Mouse (Mus musculus) midbrain, postnatal 0 days (tissue): ENCODE data around the gene Rbm33. TPM values are rescaled to one million over a fixed set of nuclear protein-coding genes. Genes with fewer than 3 reads are reported as not detected.

Source experiments
- ATAC-seq: fragments of 200-750 bp; cut with Nextera tagmentation; 2 replicates; pipeline ENCODE4 v1.8.0; 2017; ENCODE audit warnings: moderate number of reproducible peaks, mild to moderate bottlenecking, moderate TSS enrichment, moderate library complexity; ENCODE audit not compliant: low FRiP score
- DNase-seq: peaks from one replicate; pipeline ENCODE4 v3.0.0-alpha.2; 2015; ENCODE audit warnings: low spot score
- H3K27ac ChIP-seq: fragments of 300-500 bp; sonication (generic); 2 replicates; pipeline ENCODE4 v1.5.1; 2014; ENCODE audit warnings: low read depth, mild to moderate bottlenecking, low read length, mixed read lengths
- H3K27me3 ChIP-seq: fragments of 300-500 bp; sonication (generic); 2 replicates; pipeline ENCODE4 v1.6.1; 2014; ENCODE audit warnings: low read length, control low read depth, mixed read lengths; ENCODE audit not compliant: insufficient read depth
- H3K36me3 ChIP-seq: fragments of 300-500 bp; sonication (generic); 2 replicates; pipeline ENCODE4 v1.6.1; 2014; ENCODE audit warnings: low read length, control low read depth, mixed read lengths; ENCODE audit not compliant: insufficient read depth
- H3K4me1 ChIP-seq: fragments of 300-500 bp; sonication (generic); 2 replicates; pipeline ENCODE4 v1.6.1; 2014; ENCODE audit warnings: mild to moderate bottlenecking, control low read depth, antibody characterized with exemption, low read length, mixed read lengths; ENCODE audit not compliant: insufficient read depth
- H3K4me2 ChIP-seq: fragments of 300-500 bp; sonication (generic); 2 replicates; pipeline ENCODE4 v1.6.1; 2014; ENCODE audit warnings: low read depth, mild to moderate bottlenecking, low read length, mixed read lengths; ENCODE audit not compliant: poor library complexity, severe bottlenecking
- H3K4me3 ChIP-seq: fragments of 300-500 bp; sonication (generic); 2 replicates; pipeline ENCODE4 v1.5.1; 2014; ENCODE audit warnings: low read depth, mild to moderate bottlenecking, low read length, moderate library complexity
- H3K9ac ChIP-seq: fragments of 300-500 bp; sonication (generic); replicated peaks from 2 replicates; pipeline ENCODE4 v1.6.1; 2014; ENCODE audit warnings: mild to moderate bottlenecking, low read length, moderate library complexity, mixed read lengths; ENCODE audit not compliant: poor library complexity, severe bottlenecking
- H3K9me3 ChIP-seq: fragments of 300-500 bp; sonication (generic); 2 replicates; pipeline ENCODE4 v1.6.1; 2016; ENCODE audit warnings: low read length, control low read depth
- CTCF ChIP-seq: IDR thresholded peaks from 2 replicates; pipeline ENCODE4 v1.5.1; 2016; ENCODE audit warnings: antibody characterized with exemption, mild to moderate bottlenecking
- WGBS: fragments of 180-500 bp; shearing (Covaris S2); extraction: QIAGEN DNeasy Blood & Tissue Kit; methylation state at CpG from one replicate; pipeline ENCODE4 v1.1.7; 2014; 5-methylcytosine and 5-hydroxymethylcytosine counted together
- polyA plus RNA-seq: library from polyadenylated mRNA; unstranded; fragments of >200 nt; fragmentation: Nextera tagmentation; extraction: Ambion mirVana; gene quantifications from 2 replicates; pipeline ENCODE4 v1.2.1, GENCODE M21; 2015
- total RNA-seq: library from RNA; depleted of rRNA; stranded (reverse); fragments of >200 nt; gene quantifications from 2 replicates; pipeline ENCODE4 v1.2.3, GENCODE M21; 2014

Gene Rbm33
- total and polyA plus RNA-seq, 2 experiments from 2014 or later = 13.8 to 31.6 TPM

DNA sequence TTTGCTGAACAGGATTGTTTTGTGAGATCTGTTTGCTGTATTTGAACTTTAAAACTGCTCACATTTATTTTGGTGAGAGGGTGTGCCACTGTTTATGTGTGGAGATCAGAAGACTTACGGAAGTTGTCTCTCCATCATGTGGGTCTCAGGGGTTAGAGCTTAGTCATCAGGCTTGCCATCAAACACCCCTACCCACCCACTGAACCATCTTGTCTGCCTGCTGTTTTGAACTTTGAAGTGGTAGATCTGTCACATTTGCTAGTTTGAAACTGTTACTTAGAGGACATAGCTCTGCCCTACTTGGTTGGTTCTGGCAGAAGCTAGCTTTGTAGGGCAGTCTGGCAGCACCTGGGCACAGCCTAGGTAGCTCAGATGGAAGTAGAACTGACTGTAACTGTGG, 85.8 kb downstream of the Rbm33 start:
- H3K4me1 ChIP-seq = peaks cover 4% of the 10 kb centered on the region; the same call in 1 of the 2 replicates
- H3K4me2 ChIP-seq = no peak overlapping the region
- no peak for TF ChIP-seq CTCF
- H3K36me3 ChIP-seq = peaks cover 3% of the 10 kb centered on the region; the same call in 1 of the 2 replicates
- H3K27ac ChIP-seq = no peak overlapping the region
- WGBS = 87% methylated on average over 1 of the region's 1 CpGs
- H3K27me3 ChIP-seq = no peaks in the 10 kb centered on the region
- H3K9me3 ChIP-seq = no peaks in the 10 kb centered on the region
- DNase-seq = no peak
- H3K9ac ChIP-seq = no peak overlapping the region
- no peak overlapping the region for H3K4me3 ChIP-seq
- no peak for ATAC-seq

DNA sequence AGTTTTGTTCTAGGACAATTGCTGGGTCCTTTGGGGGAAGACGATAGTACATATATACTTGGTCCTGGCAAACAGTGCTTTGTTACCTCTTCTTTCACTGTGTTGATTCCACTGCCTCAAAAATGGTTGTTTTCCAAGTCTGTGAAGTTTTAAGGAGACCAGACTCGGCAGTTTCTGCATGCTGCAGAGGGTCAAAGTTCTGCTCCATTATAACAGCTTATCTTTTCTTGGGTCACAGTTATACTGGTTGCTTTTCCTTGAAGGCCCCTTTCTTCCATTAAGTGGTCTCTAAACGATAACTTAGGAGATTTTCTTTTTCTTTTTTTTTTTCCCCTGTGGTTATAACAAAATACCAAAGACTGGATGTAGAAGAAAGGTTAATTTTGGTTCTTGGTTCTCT, 89.7 kb downstream of the Rbm33 start:
- DNase-seq (no peak), ATAC-seq (no peak)
- H3K9me3 ChIP-seq = no peaks in the 10 kb centered on the region
- H3K4me3 ChIP-seq = no peak overlapping the region
- H3K27me3 ChIP-seq = no peaks in the 10 kb centered on the region
- no peak for TF ChIP-seq CTCF
- H3K36me3 ChIP-seq = peaks cover 16% of the 10 kb centered on the region
- H3K9ac ChIP-seq = no peak overlapping the region
- H3K4me2 ChIP-seq = no peak overlapping the region
- 90% methylated on average over 3 of the region's 3 CpGs for WGBS
- H3K27ac ChIP-seq = no peak overlapping the region
- peaks cover 4% of the 10 kb centered on the region; the same call in 1 of the 2 replicates for H3K4me1 ChIP-seq

DNA sequence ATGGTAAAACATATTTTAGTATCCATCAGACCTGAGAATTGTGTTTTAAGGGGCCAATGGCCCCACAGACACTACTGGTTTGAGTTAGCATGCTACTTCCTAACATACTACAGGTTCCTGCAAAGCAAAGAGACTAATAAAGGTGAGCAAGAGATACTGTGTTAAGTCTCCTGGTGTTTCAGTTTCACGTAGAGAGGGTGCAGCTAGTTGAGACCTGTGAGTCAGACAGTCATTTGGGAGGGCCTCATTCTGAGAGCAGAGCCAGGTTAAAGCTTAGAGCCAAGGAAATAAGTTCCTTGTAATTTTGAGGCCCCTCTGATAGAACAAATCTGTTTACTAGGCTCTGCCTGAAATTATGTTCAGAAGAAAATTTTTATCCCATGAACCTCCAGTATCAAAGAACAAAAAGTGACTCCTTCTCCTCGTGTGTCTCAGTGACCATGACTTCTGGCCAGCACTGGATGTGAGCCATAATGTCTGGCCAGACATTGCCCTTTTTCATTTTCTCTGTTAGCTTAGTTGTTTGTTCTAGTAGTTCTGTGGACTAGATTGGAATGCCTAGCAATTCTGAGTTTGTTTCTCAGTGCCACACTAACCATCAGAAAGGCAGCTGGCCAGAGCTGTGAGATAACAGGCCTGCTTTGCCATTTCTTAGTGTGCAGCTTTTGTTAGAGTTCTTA, 95.2 kb downstream of the Rbm33 start:
- no peak overlapping the region for H3K4me3 ChIP-seq
- WGBS = 84% methylated on average over 2 of the region's 2 CpGs

GRCm38 (mm10) chr5:28413533-28413932, 96.6 kb downstream of the Rbm33 start:
- Histone ChIP-seq H3K4me1 (no peaks in the 10 kb centered on the region), H3K27ac (no peak overlapping the region), H3K9me3 (no peaks in the 10 kb centered on the region), H3K9ac (no peak overlapping the region), H3K36me3 (peaks cover 71% of the 10 kb centered on the region), H3K27me3 (no peaks in the 10 kb centered on the region), H3K4me3 (no peak overlapping the region), H3K4me2 (no peak overlapping the region)
- 87% methylated on average over 5 of the region's 5 CpGs for WGBS
- ATAC-seq = no peak
- DNase-seq = no peak
- no peak for TF ChIP-seq CTCF

More for the DNA sequence above, 95.2 kb downstream of the Rbm33 start:
- H3K4me1 ChIP-seq = no peaks in the 10 kb centered on the region
- H3K9me3 ChIP-seq = no peaks in the 10 kb centered on the region
- no peak overlapping the region for H3K4me2 ChIP-seq
- DNase-seq (no peak), ATAC-seq (no peak)
- H3K36me3 ChIP-seq = peaks cover 63% of the 10 kb centered on the region
- H3K27ac ChIP-seq = no peak overlapping the region
- no peaks in the 10 kb centered on the region for H3K27me3 ChIP-seq
- no peak for TF ChIP-seq CTCF
- no peak overlapping the region for H3K9ac ChIP-seq

DNA sequence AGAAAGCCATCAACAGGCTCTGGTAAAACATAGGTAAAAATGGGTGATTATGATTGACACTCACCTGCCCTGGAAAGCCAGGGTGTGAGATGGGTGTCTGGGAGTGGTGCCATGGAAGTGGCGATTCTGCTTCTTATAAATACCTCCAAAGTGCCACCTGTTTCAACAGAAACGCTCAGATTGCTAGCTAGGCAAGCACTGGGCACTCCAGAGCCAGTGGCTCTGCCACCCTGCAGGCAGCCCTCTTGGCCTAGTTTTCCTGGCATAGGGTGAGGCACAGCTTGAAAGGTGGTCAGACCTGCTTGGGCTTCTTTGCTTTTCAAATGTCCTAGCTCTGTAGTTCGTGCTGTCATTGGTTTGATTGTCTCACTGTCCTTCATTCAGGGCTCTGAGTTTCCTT, 97.2 kb downstream of the Rbm33 start:
- Histone ChIP-seq H3K4me2 (no peak overlapping the region), H3K27me3 (no peaks in the 10 kb centered on the region), H3K4me3 (no peak overlapping the region), H3K27ac (no peak overlapping the region), H3K36me3 (peaks cover 71% of the 10 kb centered on the region), H3K4me1 (no peaks in the 10 kb centered on the region), H3K9me3 (no peaks in the 10 kb centered on the region), H3K9ac (no peak overlapping the region)
- no peak for DNase-seq
- 95% methylated on average over 3 of the region's 3 CpGs for WGBS
- TF ChIP-seq CTCF = no peak
- ATAC-seq = no peak

DNA sequence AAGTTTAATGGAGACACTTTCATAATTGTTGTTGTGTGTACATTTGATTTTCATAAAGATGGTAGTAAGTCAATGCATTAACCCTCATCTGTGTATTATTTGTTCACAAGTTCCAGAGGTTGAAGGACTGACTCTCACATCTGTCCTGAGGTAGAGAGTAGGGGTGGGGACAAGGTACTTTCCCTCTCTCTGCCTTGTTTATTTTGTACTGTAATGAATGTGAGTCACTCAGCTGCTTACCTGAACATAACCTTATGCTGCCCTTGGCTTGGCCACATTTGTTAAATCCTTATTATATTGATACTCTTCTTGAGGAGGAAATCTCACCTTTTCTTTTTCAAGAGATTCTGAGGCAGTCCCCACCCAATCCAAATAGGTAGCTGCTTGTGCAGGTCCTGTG, 99.1 kb downstream of the Rbm33 start:
- H3K27me3 ChIP-seq = no peaks in the 10 kb centered on the region
- no peak overlapping the region for H3K9ac ChIP-seq
- DNase-seq (no peak), ATAC-seq (no peak)
- H3K9me3 ChIP-seq = no peaks in the 10 kb centered on the region
- H3K4me3 ChIP-seq = no peak overlapping the region
- H3K4me2 ChIP-seq = no peak overlapping the region
- no peak for TF ChIP-seq CTCF
- H3K36me3 ChIP-seq = peaks cover 64% of the 10 kb centered on the region
- H3K4me1 ChIP-seq = no peaks in the 10 kb centered on the region
- no peak overlapping the region for H3K27ac ChIP-seq
